Mouse (Mus musculus) mature B cell (primary cell): Measurements from ENCODE around the gene Ubl7.

Experiments
- in situ Hi-C: fragments of 300-500 bp; cut with MboI; formaldehyde crosslinking; loops from 2 replicates; pipeline ENCODE4 v1.14.3; 2019

Gene Ubl7

DNA sequence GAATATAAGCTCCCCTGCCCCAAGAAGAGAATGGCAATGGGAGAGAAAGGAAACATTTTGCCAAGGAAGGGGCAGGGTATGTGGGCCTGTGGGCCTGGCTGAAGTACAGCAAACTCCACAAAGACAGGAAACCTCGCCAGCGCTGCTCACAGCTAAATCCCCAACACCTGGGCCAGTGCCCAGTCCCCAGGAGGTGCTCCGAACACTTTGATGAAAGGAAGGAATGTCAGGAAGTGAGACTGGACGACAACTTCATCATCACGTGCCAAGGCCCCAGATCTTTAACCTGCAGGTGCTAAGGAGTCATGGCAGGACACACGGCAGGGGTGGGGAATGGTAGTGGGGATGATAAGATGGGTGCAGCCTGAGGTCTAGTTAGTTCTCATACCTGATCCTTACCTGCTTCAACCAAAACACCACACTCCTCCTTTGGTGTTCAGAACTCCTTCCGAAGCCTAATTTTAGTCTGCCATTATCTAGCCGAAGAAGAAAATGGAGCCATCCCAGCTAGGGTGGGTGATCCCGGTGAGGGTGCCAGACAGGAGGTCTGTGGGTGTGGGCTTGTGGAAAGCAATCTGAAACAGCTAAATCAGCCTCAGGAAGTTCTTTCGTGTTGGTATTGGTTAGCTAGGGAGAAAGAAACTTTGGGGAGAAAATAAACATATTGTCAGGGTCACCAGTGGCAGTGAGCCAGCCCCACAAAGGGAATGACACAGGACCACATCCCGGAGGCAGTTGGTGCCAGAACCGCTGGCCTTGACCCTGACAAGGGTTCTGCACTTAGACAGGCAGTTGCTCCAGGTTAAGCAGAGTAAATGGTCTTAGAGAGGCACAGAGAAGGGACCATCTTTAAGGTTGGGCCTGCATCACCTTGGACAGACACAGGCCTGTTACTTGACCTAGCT, 54.8 kb downstream of the Ubl7 start:
- in situ Hi-C loops, result no loop called here

DNA sequence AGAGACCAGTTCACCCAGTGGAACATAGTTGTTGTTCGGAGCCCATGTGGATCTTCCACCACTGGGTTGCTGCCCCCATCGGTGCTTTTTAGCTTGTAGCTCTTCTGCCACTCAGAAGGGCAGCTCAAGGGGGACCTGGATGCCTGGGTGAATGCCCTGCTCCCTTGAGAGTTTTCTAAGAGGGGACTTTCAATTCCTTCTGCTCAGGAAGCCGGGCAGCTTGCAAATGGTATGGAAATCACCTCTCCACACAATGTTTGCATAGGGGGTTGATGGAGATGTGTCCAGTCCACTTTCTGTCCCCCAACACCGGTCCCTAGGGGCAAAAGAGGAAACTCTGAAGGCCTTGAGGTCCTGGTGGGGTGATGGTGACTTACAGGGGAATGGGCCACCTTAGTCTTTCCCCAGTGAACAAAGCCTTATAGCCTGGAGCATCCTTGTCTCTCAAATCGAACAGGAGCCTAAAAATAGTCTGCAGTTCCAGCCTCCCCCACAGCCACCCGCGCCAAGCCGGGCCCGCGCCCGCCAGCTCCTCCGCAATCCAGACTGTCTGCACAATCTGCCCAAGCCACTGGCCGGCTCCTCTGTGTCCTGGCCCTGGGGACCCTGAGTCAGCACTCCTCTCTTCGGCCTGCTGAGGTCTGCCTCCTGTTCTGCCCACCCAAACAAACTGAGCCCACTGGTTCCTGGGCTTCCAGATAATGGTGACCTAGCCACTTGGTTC, 56.6 kb downstream of the Ubl7 start:
- in situ Hi-C loops, result no loop called here

DNA sequence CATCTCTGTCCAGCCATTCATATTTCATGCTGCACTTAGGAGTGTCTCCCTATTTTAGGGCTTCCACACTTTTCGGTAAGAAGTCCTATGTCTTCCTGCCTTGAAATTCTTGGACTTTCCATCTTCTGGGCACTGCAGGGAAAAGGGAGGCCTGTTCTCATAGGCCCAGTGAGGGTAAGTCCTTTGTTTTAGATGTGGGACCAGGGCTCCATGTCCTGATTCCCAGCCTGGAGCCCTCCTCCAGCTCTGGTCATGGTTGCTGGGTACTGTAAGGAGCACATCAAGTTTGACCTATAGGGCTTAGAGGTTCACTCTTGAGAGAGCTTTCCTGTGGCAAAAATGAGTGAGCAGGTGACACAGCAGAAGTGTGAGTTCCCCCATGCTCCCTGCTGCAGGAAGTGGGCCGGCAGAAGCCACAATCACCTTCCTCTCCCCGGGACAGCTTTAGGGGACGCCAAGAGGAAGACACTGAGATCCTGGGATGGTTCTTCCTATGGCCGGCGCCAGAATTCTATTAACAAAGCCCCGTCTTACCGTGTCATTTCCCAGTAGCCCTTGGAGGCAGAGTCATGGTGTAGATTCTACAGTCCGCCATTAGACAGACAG, 57.5 kb downstream of the Ubl7 start:
- in situ Hi-C loops, result no loop called here

DNA sequence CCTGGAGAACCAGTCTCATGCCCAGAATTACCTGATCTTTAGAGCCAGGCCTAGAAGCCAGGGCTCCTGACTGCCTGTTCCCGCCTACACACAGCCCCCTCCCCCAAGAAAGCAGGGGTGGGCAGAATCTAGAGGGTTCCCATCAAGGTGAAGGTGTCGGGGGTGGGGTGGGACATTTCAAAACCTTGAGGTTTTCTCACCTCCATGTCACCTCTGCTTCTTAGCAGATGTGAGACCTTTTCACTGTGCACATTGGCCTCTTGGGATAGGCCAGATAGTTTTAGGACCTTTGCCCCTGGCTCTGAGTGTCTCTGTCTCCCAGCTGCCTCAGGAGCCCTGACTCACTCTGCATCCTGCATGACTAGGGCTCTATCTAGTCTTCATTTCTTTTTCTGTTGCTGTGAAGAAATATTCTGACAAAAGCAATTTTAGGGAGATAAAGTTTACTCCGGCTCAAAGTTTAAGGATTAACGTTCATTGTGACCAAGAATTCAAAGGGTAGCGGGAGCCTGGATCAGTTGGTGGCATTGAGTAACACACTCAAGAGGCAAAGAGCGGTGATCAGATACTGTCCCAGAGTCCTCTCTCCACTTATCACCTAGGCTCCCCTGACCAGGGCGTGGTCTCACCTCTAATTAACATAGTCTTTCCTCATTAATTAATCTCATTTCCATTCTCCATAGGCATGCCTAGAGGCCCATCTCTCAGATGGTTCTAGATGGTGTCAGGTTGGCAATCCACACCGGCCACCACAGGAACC, 58.2 kb downstream of the Ubl7 start:
- in situ Hi-C loops, result no loop called here

DNA sequence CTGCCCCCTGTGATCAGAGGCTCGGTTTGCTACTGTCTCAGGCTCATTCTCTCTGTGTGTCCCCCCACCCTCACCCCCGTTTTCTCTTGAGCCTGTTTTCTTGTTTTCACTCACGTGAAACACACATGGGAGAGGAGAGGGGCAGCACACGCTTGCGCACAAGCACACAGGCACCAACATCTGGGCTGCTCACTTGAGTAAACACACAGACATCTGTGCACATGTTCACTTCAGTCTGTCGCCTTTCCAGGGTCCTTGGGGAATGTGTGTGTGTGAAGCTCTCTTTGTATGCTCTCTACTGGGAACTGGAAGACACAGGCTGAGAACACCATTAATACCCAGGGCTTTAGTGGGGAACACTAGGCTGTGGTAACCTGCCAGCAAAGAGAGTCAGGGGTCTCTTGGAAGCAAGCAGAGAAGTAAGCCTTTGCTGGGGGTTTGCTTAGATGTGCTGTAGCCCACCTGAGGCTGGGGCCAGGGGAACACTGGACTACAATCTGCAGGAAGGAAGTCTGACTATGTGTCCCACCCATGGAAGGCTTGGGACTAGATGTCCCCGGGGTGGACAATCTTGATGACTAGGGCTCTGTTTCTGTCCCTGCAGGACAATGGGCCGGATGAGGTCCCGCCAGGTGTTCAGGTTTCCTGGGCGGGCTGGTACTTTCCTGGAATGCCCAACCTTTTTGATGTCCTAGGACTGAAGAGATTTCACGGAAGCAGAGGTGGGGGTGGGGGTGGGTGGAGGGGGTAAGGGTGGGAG, 59.1 kb downstream of the Ubl7 start:
- in situ Hi-C loops, result no loop called here

DNA sequence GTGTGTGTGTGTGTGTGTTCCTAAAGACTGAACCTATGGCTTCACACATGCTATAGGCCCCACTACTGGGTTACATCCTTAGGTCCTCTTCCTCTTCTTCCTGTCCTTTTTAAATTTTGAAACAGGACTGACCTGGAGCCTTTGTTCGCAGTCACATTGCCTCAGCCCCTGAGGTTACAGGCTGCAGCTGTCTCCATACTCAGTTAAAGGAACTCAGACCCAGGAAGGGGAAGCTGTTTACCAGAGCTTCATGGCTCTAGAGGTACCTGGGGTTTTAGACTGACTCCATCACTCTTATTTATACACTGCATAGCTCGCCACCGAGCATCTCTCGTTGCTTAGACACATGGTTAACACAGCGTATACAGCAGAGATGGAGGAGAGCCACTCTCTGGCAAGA, 60.6 kb downstream of the Ubl7 start:
- in situ Hi-C loops, result no loop called here

DNA sequence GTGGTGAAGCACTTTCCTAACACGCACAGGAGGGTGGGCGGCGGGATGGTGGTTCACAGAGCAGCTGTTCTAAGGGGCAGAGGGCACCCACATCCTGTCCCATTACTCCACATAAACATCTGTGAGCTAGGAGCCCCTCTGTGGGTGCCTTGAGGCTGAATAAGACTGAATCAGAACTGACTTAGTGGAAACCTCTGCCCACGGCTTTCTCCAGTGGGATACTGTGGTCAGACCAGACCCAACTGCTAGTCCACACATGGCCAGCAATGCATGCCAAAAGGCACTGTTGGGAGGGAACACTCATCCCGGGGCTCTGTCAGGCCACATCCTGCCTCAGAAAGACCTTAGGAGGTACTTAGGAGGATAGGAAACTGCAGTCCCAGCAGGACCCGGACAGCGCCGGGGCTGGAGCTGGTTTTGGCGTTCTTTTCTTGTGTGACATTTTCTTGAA, 61.4 kb downstream of the Ubl7 start:
- in situ Hi-C loops, result no loop called here

DNA sequence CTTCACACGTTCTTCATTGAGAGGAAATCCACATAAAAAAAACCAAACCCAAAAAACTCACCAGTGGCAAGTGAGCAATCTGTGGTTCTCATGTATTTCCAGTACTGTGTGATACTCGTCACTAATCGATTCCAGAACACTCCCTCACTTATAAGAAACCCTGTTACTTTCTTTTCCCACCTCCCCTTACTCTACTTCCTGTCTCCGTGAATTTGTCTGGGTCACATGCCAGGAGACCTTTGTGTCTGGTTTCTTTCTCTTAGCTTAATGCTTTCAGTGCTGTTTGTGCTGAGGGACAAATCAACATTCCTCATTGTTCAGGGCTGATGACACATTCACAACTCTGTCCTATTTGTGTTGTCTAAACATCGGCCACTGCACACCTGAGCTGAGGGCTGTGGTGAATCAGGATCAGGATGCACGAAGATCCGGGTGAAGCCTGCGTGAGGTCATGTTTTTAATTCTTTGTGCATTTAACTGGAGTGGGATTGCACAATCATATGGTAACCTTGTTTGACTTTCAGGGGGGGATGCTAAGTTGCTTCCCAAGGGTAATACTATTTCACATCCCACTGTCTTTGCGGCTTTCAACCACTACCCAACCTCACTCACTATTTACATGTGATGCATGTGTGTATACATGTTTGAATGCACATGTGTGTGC, 62.1 kb downstream of the Ubl7 start:
- in situ Hi-C loops, result no loop called here

DNA sequence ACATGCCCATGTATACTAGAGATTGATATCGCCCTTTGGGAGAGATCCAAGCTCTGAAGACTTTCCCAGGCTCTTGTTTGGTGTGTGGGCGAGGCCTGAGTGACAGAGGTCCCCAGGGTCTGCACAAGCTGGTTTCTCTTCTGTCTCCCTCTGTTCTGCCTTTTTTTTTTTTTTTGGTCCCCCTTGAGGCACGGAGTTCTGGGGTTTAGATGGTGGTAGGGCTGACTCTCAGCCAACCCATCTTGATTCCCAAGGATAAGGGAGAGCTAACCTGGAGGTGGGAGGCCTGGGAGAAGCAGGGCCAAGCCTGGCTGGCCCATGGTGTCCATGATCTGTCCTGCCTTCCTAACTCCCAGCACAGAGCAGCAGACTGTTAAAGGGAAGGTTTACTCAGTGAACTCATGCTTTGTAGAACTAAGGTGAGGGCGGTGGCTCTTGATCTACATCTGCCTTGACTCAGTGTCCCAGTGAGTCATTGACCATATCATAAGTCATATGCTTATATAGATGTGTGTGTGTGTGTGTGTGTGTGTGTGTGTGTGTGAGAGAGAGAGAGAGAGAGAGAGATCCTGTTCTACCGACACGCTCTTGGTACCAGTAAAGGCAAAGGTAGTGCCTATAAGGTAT, 62.8 kb downstream of the Ubl7 start:
- in situ Hi-C loops, result no loop called here

DNA sequence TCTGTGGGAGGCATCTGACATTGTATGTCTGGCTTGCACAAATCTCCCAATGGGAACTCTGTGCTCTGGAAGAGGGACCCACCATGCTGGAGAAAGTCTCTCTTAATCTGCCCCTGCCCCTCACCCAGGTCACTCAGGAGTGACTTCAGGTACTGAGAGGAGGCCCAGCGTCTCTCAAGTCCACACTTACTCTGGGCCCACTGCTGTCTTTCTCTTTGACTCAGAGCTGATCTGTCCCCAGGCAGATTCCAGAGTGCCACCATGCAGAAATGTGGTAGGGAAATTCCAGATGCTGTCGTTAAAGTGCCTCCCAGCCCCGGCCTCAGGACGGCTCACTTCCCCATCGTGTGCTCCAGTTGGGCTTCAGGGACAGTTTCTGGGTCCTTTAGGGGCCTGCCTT, 63.4 kb downstream of the Ubl7 start:
- in situ Hi-C loops, result no loop called here

DNA sequence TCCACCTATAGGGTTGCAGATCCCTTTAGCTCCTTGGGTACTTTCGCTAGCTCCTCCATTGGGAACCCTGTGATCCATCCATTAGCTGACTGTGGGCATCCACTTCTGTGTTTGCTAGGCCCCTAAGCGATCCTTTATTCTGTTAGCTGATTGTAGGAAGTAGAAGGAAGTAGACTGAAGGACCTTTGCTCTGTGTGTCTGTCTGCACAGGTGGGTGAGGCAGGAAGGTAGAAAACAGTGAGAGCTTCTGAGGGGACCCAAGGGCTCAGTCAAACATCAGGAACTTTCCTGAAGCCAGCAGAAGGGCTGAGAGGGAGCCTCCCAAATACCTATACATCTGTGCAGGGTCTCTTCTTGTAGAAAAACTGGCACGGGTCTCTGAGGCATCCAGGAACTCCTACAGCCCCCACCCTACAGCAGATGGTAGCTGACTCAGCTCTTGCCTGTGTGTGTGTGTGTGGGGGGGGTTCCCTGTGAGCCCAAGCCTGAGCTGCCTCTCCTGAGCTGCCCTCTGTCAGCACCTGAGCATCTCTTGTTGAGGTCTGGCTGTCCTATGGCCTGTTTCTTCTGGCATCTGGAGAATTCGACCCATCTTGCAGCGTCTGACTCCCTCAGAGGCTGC, 64.5 kb downstream of the Ubl7 start:
- in situ Hi-C loops, result no loop called here

DNA sequence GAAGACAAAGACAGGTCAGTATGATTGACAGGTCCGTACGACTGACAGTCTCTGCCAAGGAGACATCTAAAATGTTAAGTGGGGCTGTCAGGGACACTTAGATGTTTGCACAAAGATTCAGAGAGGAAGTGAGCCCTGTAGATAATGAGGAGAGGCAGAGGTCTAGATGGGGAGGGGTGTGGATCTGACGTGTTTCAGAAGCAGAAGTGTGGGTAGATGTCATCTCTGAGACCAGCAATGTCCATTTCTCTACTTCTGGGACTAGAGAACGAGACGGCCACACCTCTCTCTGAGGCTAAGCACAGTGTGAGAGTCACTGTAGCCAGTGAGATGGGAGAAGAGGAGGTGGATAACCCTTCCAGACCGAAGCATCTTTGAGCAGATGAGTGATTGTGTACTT, 67.2 kb downstream of the Ubl7 start:
- in situ Hi-C loops, result no loop called here

DNA sequence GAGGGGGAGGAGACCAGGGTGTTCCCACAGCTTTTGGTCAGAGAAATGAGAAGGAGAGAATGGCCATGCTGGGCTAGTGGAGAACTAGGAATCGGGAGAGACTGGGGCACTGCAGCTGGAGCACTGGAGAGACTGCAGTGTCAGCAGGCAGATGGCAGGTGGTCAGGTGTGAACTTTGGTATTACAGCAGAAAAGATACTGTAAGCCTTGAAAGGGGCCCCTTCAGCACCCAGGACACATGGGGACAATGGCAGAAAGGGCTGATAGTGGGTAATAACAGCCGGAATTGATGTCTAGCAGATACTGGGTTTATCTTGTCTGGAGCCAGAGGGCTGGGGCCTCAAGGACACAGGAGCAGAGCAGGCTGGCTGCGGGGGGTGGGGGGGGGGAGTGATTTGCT, 68.1 kb downstream of the Ubl7 start:
- in situ Hi-C loops, result no loop called here
